17 mouse cellular contexts compared by ENCODE assay signal in genomic region chr3:21270788-21271187, GRCm38 (mm10).
"Had no signal": no experiment of that assay in that cellular context is flagged by ENCODE, and none has a peak within 500 bp of the region (broad histone marks: within the 10 kb centered on the region; RNA-seq: fewer than 3 reads in every experiment).

No protein-coding gene starts in this region.

- H3K4me1 ChIP-seq: midbrain, embryonic 10.5 days; midbrain, embryonic 12.5 days; neural tube, embryonic 13.5 days; neural tube, embryonic 15.5 days had no signal

- H3K9ac ChIP-seq: liver, embryonic 14.5 days; lung, embryonic 14.5 days; midbrain, embryonic 12.5 days; neural tube, embryonic 13.5 days; neural tube, embryonic 15.5 days had no signal

- DNase-seq: lung, adult 18-20 months; lung, embryonic 14.5 days; lung, postnatal 10 days; lung, postnatal 4 days; midbrain, embryonic 14.5 days; retina, postnatal 1 day; right cerebral cortex, postnatal 25 days; right cerebral cortex, postnatal 4 days; spleen, adult 18-20 months; thymus, adult 18-20 months; thymus, postnatal 14 days; thymus, postnatal 36 days had no signal

- H3K27me3 ChIP-seq: midbrain, embryonic 12.5 days; neural tube, embryonic 13.5 days; neural tube, embryonic 15.5 days had no signal

- H3K4me3 ChIP-seq: midbrain, embryonic 10.5 days; midbrain, embryonic 12.5 days; neural tube, embryonic 13.5 days; neural tube, embryonic 15.5 days had no signal

- H3K4me2 ChIP-seq: lung, embryonic 14.5 days; midbrain, embryonic 12.5 days; neural tube, embryonic 13.5 days; neural tube, embryonic 15.5 days had no signal

- H3K27ac ChIP-seq: liver, embryonic 14.5 days; midbrain, embryonic 10.5 days; midbrain, embryonic 12.5 days; neural tube, embryonic 13.5 days; neural tube, embryonic 15.5 days had no signal

- H3K36me3 ChIP-seq: midbrain, embryonic 10.5 days; midbrain, embryonic 12.5 days; neural tube, embryonic 13.5 days; neural tube, embryonic 15.5 days had no signal

- H3K9me3 ChIP-seq: midbrain, embryonic 10.5 days; midbrain, embryonic 12.5 days; neural tube, embryonic 13.5 days; neural tube, embryonic 15.5 days had no signal
